21 mouse cellular contexts compared by ENCODE assay signal in genomic region chr5:55711786-55712185, GRCm38 (mm10).
A peak's percentile ranks its signal among the peaks of the same experiment; 100 is the strongest.
DNase-seq lines count a peak whose midpoint lies in the region; ATAC-seq and TF ChIP-seq lines count a peak whose summit lies in the region.
"Had no signal": no experiment of that assay in that cellular context is flagged by ENCODE, and none has a peak within 500 bp of the region (broad histone marks: within the 10 kb centered on the region; RNA-seq: fewer than 3 reads in every experiment).

No protein-coding gene starts in this region.

- 24% methylated on average over 1 of the region's 1 CpGs for WGBS in hindbrain, embryonic 10.5 days
- WGBS in hindbrain, embryonic 14.5 days, result 20% methylated on average over 1 of the region's 1 CpGs
- WGBS in intestine, postnatal 0 days, result 77% methylated on average over 1 of the region's 1 CpGs

- no peaks in the 10 kb centered on the region for H3K4me1 ChIP-seq in hindbrain, embryonic 10.5 days (replicated peaks)
- H3K4me1 ChIP-seq in hindbrain, embryonic 14.5 days (replicated peaks; ENCODE audit: control insufficient read depth, insufficient read depth, low read length), result no peaks in the 10 kb centered on the region
- H3K4me1 ChIP-seq in intestine, postnatal 0 days (replicated peaks; ENCODE audit: control insufficient read depth, insufficient read depth, low read length), result no peaks in the 10 kb centered on the region
- H3K4me1 ChIP-seq: embryonic facial prominence, embryonic 13.5 days; forebrain, embryonic 15.5 days; heart, embryonic 12.5 days; hindbrain, embryonic 12.5 days; intestine, embryonic 15.5 days had no signal

- H3K27ac ChIP-seq in hindbrain, embryonic 10.5 days, result no peak overlapping the region
- H3K27ac ChIP-seq in hindbrain, embryonic 14.5 days, result no peak overlapping the region
- no peak overlapping the region for H3K27ac ChIP-seq in intestine, postnatal 0 days (ENCODE audit: low read depth, low read length)
- H3K27ac ChIP-seq: embryonic facial prominence, embryonic 13.5 days; forebrain, embryonic 15.5 days; heart, adult 2 months; hindbrain, embryonic 12.5 days; intestine, embryonic 15.5 days had no signal

- H3K27me3 ChIP-seq in hindbrain, embryonic 10.5 days (ENCODE audit: insufficient read depth, poor library complexity, severe bottlenecking), result no peaks in the 10 kb centered on the region
- H3K27me3 ChIP-seq in hindbrain, embryonic 14.5 days (ENCODE audit: control insufficient read depth, insufficient read depth, low read length), result no peaks in the 10 kb centered on the region
- H3K27me3 ChIP-seq in intestine, postnatal 0 days (replicated peaks; ENCODE audit: control insufficient read depth, insufficient read depth, low read length), result no peaks in the 10 kb centered on the region
- H3K27me3 ChIP-seq: embryonic facial prominence, embryonic 13.5 days; forebrain, embryonic 15.5 days; heart, embryonic 12.5 days; hindbrain, embryonic 12.5 days; intestine, embryonic 15.5 days had no signal

- no peaks in the 10 kb centered on the region for H3K36me3 ChIP-seq in hindbrain, embryonic 10.5 days
- H3K36me3 ChIP-seq in hindbrain, embryonic 14.5 days (replicated peaks; ENCODE audit: control insufficient read depth, insufficient read depth), result no peaks in the 10 kb centered on the region
- no peaks in the 10 kb centered on the region for H3K36me3 ChIP-seq in intestine, postnatal 0 days (ENCODE audit: control insufficient read depth, insufficient read depth)
- H3K36me3 ChIP-seq: embryonic facial prominence, embryonic 13.5 days; forebrain, embryonic 15.5 days; G1E; heart, embryonic 12.5 days; hindbrain, embryonic 12.5 days; intestine, embryonic 15.5 days had no signal

- DNase-seq in hindbrain, embryonic 10.5 days (ENCODE audit: low spot score), result peak; percentile 9
- DNase-seq in hindbrain, embryonic 14.5 days (ENCODE audit: low spot score), result no peak
- DNase-seq in brain, embryonic 14.5 days (ENCODE audit: low read depth), result peak; percentile 10
- peak; percentile 12 for DNase-seq in mesoderm, embryonic 11.5 days (ENCODE audit: low read depth, low spot score)
- DNase-seq in heart, adult 9 months (ENCODE audit: low spot score in 2 of 2), result no peak
- DNase-seq: adrenal gland, postnatal 10 days; B cell, adult 2 months; cerebellum, adult 11-12 months; cerebellum, adult 9-10 months; cerebellum, postnatal 25 days; gastrocnemius, postnatal 10 days; heart, adult 2 months; kidney, adult 8-10 months had no signal

- no peak for TF ChIP-seq POLR2A in brain, embryonic 14.5 days (IDR thresholded peaks at IDR 0.05; ENCODE audit: borderline replicate concordance, extremely low read depth, insufficient read depth, insufficient read length, poor library complexity, severe bottlenecking)

- no peak for ATAC-seq in hindbrain, embryonic 14.5 days (ENCODE audit: low FRiP score)
- ATAC-seq in intestine, postnatal 0 days, result no peak
- ATAC-seq: CD4-positive, CD25-positive, alpha-beta regulatory T cell, adult 4 months; forebrain, embryonic 15.5 days; intestine, embryonic 15.5 days had no signal

- no peak overlapping the region for H3K9ac ChIP-seq in hindbrain, embryonic 14.5 days
- no peak overlapping the region for H3K9ac ChIP-seq in intestine, postnatal 0 days (ENCODE audit: low read depth, low read length)
- H3K9ac ChIP-seq: embryonic facial prominence, embryonic 13.5 days; forebrain, embryonic 15.5 days; heart, embryonic 12.5 days; hindbrain, embryonic 12.5 days; intestine, embryonic 15.5 days had no signal

- no peak for TF ChIP-seq CTCF in brain, embryonic 14.5 days (IDR thresholded peaks at IDR 0.05; ENCODE audit: borderline replicate concordance, extremely low read depth, insufficient read depth, insufficient read length)
- TF ChIP-seq CTCF in intestine, postnatal 0 days (IDR thresholded peaks at IDR 0.05; ENCODE audit: low read depth), result no peak

- no peak overlapping the region for H3K4me3 ChIP-seq in hindbrain, embryonic 10.5 days
- H3K4me3 ChIP-seq in hindbrain, embryonic 14.5 days (replicated peaks; ENCODE audit: low read length), result no peak overlapping the region
- no peak overlapping the region for H3K4me3 ChIP-seq in intestine, postnatal 0 days (ENCODE audit: low read depth, low read length)
- H3K4me3 ChIP-seq: embryonic facial prominence, embryonic 13.5 days; forebrain, embryonic 15.5 days; heart, adult 2 months; heart, embryonic 12.5 days; hindbrain, embryonic 12.5 days; intestine, embryonic 15.5 days had no signal

- H3K4me2 ChIP-seq in hindbrain, embryonic 14.5 days (replicated peaks), result no peak overlapping the region
- H3K4me2 ChIP-seq in intestine, postnatal 0 days (replicated peaks; ENCODE audit: low read depth), result no peak overlapping the region
- H3K4me2 ChIP-seq: embryonic facial prominence, embryonic 13.5 days; forebrain, embryonic 15.5 days; heart, embryonic 12.5 days; hindbrain, embryonic 12.5 days; intestine, embryonic 15.5 days had no signal

- H3K9me3 ChIP-seq in hindbrain, embryonic 10.5 days, result no peaks in the 10 kb centered on the region
- H3K9me3 ChIP-seq in hindbrain, embryonic 14.5 days (ENCODE audit: control insufficient read depth, low read length), result no peaks in the 10 kb centered on the region
- no peaks in the 10 kb centered on the region for H3K9me3 ChIP-seq in intestine, postnatal 0 days (ENCODE audit: control insufficient read depth)
- H3K9me3 ChIP-seq: embryonic facial prominence, embryonic 13.5 days; forebrain, embryonic 15.5 days; G1E; heart, embryonic 12.5 days; hindbrain, embryonic 12.5 days; intestine, embryonic 15.5 days had no signal

Comparison
In these comparisons a context has a peak if more than half of its experiments do, and no peak if none do; other contexts are left out.
1. DNase-seq: peak in hindbrain, embryonic 10.5 days (single experiment), brain, embryonic 14.5 days (single experiment) and mesoderm, embryonic 11.5 days (single experiment); none in hindbrain, embryonic 14.5 days (single experiment) and heart, adult 9 months (0 of 2).